Mouse (Mus musculus): ENCODE data around the gene Wars2.

GRCm38 (mm10) chr3:99281453-99281852 is 140.6 kb downstream of the Wars2 start:
- no peak for TF ChIP-seq POLR2A (IDR thresholded peaks at IDR 0.05; ENCODE audit: borderline replicate concordance, control insufficient read depth, low read depth, low read length)
- TF ChIP-seq CTCF (IDR thresholded peaks at IDR 0.05; ENCODE audit: control insufficient read depth, insufficient read depth, low read length) = no peak

Measured in bone marrow, adult 2 months (tissue).